Mouse (Mus musculus): ENCODE results near the gene Armc9. TPM values are rescaled to one million over a fixed set of nuclear protein-coding genes. Genes with fewer than 3 reads are reported as not detected.

Armc9 gene
- total and polyA plus RNA-seq, 3 experiments, result 10.9 to 15.5 (median 15.1) TPM

- TF ChIP-seq POLR2A (IDR thresholded peaks at IDR 0.05; ENCODE audit: low read depth, low read length) (no peak), USF1 (IDR thresholded peaks at IDR 0.05; ENCODE audit: low read depth, low read length) (no peak)
- dilution Hi-C loops (cut with MboI; ENCODE audit: extremely low pct_ligation_motif_present, extremely low pct_unique_long_range_greater_than_20kb, low sequenced_read_pairs), result no loop called here
Measured at GRCm38 (mm10) chr1:86119549-86119948, 35.0 kb upstream of the Armc9 start.

GRCm38 (mm10) chr1:86126036-86126435 lies 28.5 kb upstream of the Armc9 start:
- in situ Hi-C loops (cut with MboI; ENCODE audit: low pct_ligation_motif_present, low pct_unique_long_range_greater_than_20kb, low sequenced_read_pairs) (no loop called here), dilution Hi-C loops (cut with MboI; ENCODE audit: extremely low pct_ligation_motif_present, extremely low pct_unique_long_range_greater_than_20kb, low sequenced_read_pairs) (no loop called here)
- H3K4me2 ChIP-seq (ENCODE audit: insufficient read depth, low read depth, poor library complexity, severe bottlenecking), result no peak overlapping the region
- no peaks in the 10 kb centered on the region for H3K9me3 ChIP-seq (replicated peaks; ENCODE audit: low read length)
- no peaks in the 10 kb centered on the region for H3K27me3 ChIP-seq (replicated peaks)
- DNase-seq (ENCODE audit: extremely low read depth), result no peak
- H3K4me3 ChIP-seq (replicated peaks in 1 of 3; ENCODE audit: low read depth in 2 of 3, low read length in 2 of 3, poor library complexity in 1 of 3), result no peak overlapping the region
- no peaks in the 10 kb centered on the region for H3K4me1 ChIP-seq (ENCODE audit: control insufficient read depth in 1 of 2, insufficient read depth in 2 of 2)
- TF ChIP-seq MAFK (IDR thresholded peaks at IDR 0.05; ENCODE audit: insufficient replicate concordance, low read length) (no peak), UBTF (IDR thresholded peaks at IDR 0.05; ENCODE audit: low read depth, low read length) (no peak)
- no peak overlapping the region for H3K9ac ChIP-seq (ENCODE audit: insufficient read depth, low read depth)
- no peaks in the 10 kb centered on the region for H3K79me2 ChIP-seq (replicated peaks; ENCODE audit: control insufficient read depth, extremely low read depth, insufficient read depth, poor library complexity, severe bottlenecking)
- H3K27ac ChIP-seq (ENCODE audit: insufficient read depth, low read depth), result no peak overlapping the region; the same call in 1 of the 2 replicates
- H3K36me3 ChIP-seq (replicated peaks in 1 of 2; ENCODE audit: control insufficient read depth in 1 of 2, insufficient read depth in 1 of 2, low read length in 1 of 2), result peaks cover 51 to 88% of the 10 kb centered on the region in 2 experiments

More at GRCm38 (mm10) chr1:86119549-86119948, 35.0 kb upstream of the Armc9 start:
- Histone ChIP-seq H3K9me3 (replicated peaks; ENCODE audit: low read length) (no peaks in the 10 kb centered on the region), H3K27ac (ENCODE audit: insufficient read depth, low read depth) (no peak overlapping the region), H3K27me3 (replicated peaks) (no peaks in the 10 kb centered on the region), H3K4me2 (ENCODE audit: insufficient read depth, low read depth, poor library complexity, severe bottlenecking) (no peak overlapping the region), H3K36me3 (replicated peaks in 1 of 2; ENCODE audit: control insufficient read depth in 1 of 2, insufficient read depth in 1 of 2, low read length in 1 of 2) (peaks cover 39 to 84% of the 10 kb centered on the region in 2 experiments), H3K4me3 (replicated peaks in 1 of 3; ENCODE audit: low read depth in 2 of 3, low read length in 2 of 3, poor library complexity in 1 of 3) (no peak overlapping the region), H3K79me2 (replicated peaks; ENCODE audit: control insufficient read depth, extremely low read depth, insufficient read depth, poor library complexity, severe bottlenecking) (no peaks in the 10 kb centered on the region), H3K4me1 (ENCODE audit: control insufficient read depth in 1 of 2, insufficient read depth in 2 of 2) (no peaks in the 10 kb centered on the region), H3K9ac (ENCODE audit: insufficient read depth, low read depth) (no peak overlapping the region)
- DNase-seq (ENCODE audit: extremely low read depth), result no peak
- in situ Hi-C loops (cut with MboI; ENCODE audit: low pct_ligation_motif_present, low pct_unique_long_range_greater_than_20kb, low sequenced_read_pairs), result no loop called here

GRCm38 (mm10) chr1:86133337-86133736 lies 21.2 kb upstream of the Armc9 start, which contains the start of gene Gm21972:
Gene Gm21972, plus strand, starts transcription at chr1:86133637.
- Histone ChIP-seq H3K27me3 (replicated peaks) (no peaks in the 10 kb centered on the region), H3K9ac (ENCODE audit: insufficient read depth, low read depth) (no peak within 1 kb of the TSS), H3K4me1 (ENCODE audit: control insufficient read depth in 1 of 2, insufficient read depth in 2 of 2) (no peaks in the 10 kb centered on the region), H3K4me2 (ENCODE audit: insufficient read depth, low read depth, poor library complexity, severe bottlenecking) (no peak within 1 kb of the TSS), H3K36me3 (replicated peaks in 1 of 2; ENCODE audit: control insufficient read depth in 1 of 2, insufficient read depth in 1 of 2, low read length in 1 of 2) (peaks cover 65 to 83% of the 10 kb centered on the region in 2 experiments), H3K9me3 (replicated peaks; ENCODE audit: low read length) (no peaks in the 10 kb centered on the region), H3K4me3 (replicated peaks in 1 of 3; ENCODE audit: low read depth in 2 of 3, low read length in 2 of 3, poor library complexity in 1 of 3) (no peak within 1 kb of the TSS), H3K79me2 (replicated peaks; ENCODE audit: control insufficient read depth, extremely low read depth, insufficient read depth, poor library complexity, severe bottlenecking) (no peaks in the 10 kb centered on the region), H3K27ac (ENCODE audit: insufficient read depth, low read depth) (no peak within 1 kb of the TSS)
- DNase-seq (ENCODE audit: extremely low read depth), result no peak
- in situ Hi-C loops (cut with MboI; ENCODE audit: low pct_ligation_motif_present, low pct_unique_long_range_greater_than_20kb, low sequenced_read_pairs), result no loop called here
- dilution Hi-C loops (cut with MboI; ENCODE audit: extremely low pct_ligation_motif_present, extremely low pct_unique_long_range_greater_than_20kb, low sequenced_read_pairs), result no loop called here
- TF ChIP-seq TBP (conservative IDR thresholded peaks at IDR 0.05; ENCODE audit: low read depth, low read length) (no peak), MAZ (IDR thresholded peaks at IDR 0.05; ENCODE audit: low read depth, low read length) (no peak), NELFE (IDR thresholded peaks at IDR 0.05; ENCODE audit: low read depth, low read length) (no peak), ETS1 (conservative IDR thresholded peaks at IDR 0.05; ENCODE audit: low read depth, low read length) (no peak), EP300 (IDR thresholded peaks at IDR 0.05; ENCODE audit: low read length) (no peak), USF1 (IDR thresholded peaks at IDR 0.05; ENCODE audit: low read depth, low read length) (no peak), E2F4 (IDR thresholded peaks at IDR 0.05; ENCODE audit: insufficient replicate concordance, low read depth, low read length) (no peak), MAX (IDR thresholded peaks at IDR 0.05; ENCODE audit: low read length) (no peak), BHLHE40 (IDR thresholded peaks at IDR 0.05; ENCODE audit: low read depth, low read length) (no peak), KAT2A (IDR thresholded peaks at IDR 0.05; ENCODE audit: insufficient replicate concordance, low read length) (no peak), ZMIZ1 (IDR thresholded peaks at IDR 0.05; ENCODE audit: low read depth, low read length) (no peak), RAD21 (IDR thresholded peaks at IDR 0.05; ENCODE audit: low read depth, low read length) (no peak), MEF2A (IDR thresholded peaks at IDR 0.05; ENCODE audit: borderline replicate concordance, low read depth, low read length) (no peak), POLR2AphosphoS2 (IDR thresholded peaks at IDR 0.05; ENCODE audit: low read depth, low read length) (no peak), IRF4 (IDR thresholded peaks at IDR 0.05; ENCODE audit: low read depth, low read length) (no peak), ELF1 (IDR thresholded peaks at IDR 0.05; ENCODE audit: low read depth, low read length) (no peak), ZNF384 (IDR thresholded peaks at IDR 0.05; ENCODE audit: low read depth, low read length) (no peak)

All from CH12.LX (cell line).